Mouse (Mus musculus) liver, embryonic 14.5 days (tissue): ENCODE measurements around the gene Actn4.

Experiments
- CTCF ChIP-seq: IDR thresholded peaks from 2 replicates; pipeline ENCODE4 v1.5.1; 2016; ENCODE audit warnings: antibody characterized with exemption, low read depth, control low read depth
- EP300 ChIP-seq: IDR thresholded peaks from 2 replicates; pipeline ENCODE4 v1.6.1; 2016; ENCODE audit warnings: antibody characterized with exemption, low read depth

- TF ChIP-seq CTCF (no peak), EP300 (no peak)
Measured at GRCm38 (mm10) chr7:28983141-28983564, 21.0 kb upstream of the Actn4 start.
